ENCODE assay signal across 13 mouse cellular contexts in genomic region chr14:117572213-117572612, GRCm38 (mm10).
DNase-seq lines count a peak whose midpoint lies in the region; ATAC-seq and TF ChIP-seq lines count a peak whose summit lies in the region.
"Had no signal": no experiment of that assay in that cellular context is flagged by ENCODE, and none has a peak within 500 bp of the region (broad histone marks: within the 10 kb centered on the region; RNA-seq: fewer than 3 reads in every experiment).

No protein-coding gene starts in this region.

- WGBS in forebrain, embryonic 15.5 days = 49% methylated on average over 8 of the region's 8 CpGs
- WGBS in forebrain, embryonic 10.5 days = 96% methylated on average over 8 of the region's 8 CpGs
- WGBS in lung, postnatal 0 days = 54% methylated on average over 8 of the region's 8 CpGs

- no peaks in the 10 kb centered on the region for H3K27me3 ChIP-seq in forebrain, embryonic 15.5 days
- H3K27me3 ChIP-seq in forebrain, embryonic 10.5 days (ENCODE audit: poor library complexity, severe bottlenecking) = no peaks in the 10 kb centered on the region
- no peaks in the 10 kb centered on the region for H3K27me3 ChIP-seq in lung, postnatal 0 days (replicated peaks; ENCODE audit: insufficient read depth, low read length)
- H3K27me3 ChIP-seq: embryonic facial prominence, embryonic 12.5 days; heart, embryonic 15.5 days had no signal

- no peak for TF ChIP-seq CTCF in lung, postnatal 0 days (IDR thresholded peaks at IDR 0.05)

- H3K9me3 ChIP-seq in forebrain, embryonic 15.5 days = no peaks in the 10 kb centered on the region
- H3K9me3 ChIP-seq in forebrain, embryonic 10.5 days = no peaks in the 10 kb centered on the region
- H3K9me3 ChIP-seq in lung, postnatal 0 days (ENCODE audit: low read length) = no peaks in the 10 kb centered on the region
- H3K9me3 ChIP-seq: embryonic facial prominence, embryonic 12.5 days; heart, embryonic 15.5 days had no signal

- no peak for TF ChIP-seq EP300 in lung, postnatal 0 days (IDR thresholded peaks at IDR 0.05)

- H3K4me1 ChIP-seq in forebrain, embryonic 15.5 days = peaks cover 17% of the 10 kb centered on the region
- no peaks in the 10 kb centered on the region for H3K4me1 ChIP-seq in forebrain, embryonic 10.5 days
- H3K4me1 ChIP-seq in lung, postnatal 0 days (ENCODE audit: insufficient read depth, low read depth, low read length) = no peaks in the 10 kb centered on the region
- H3K4me1 ChIP-seq: heart, embryonic 15.5 days had no signal

- H3K36me3 ChIP-seq in forebrain, embryonic 15.5 days = no peaks in the 10 kb centered on the region
- no peaks in the 10 kb centered on the region for H3K36me3 ChIP-seq in forebrain, embryonic 10.5 days (replicated peaks)
- no peaks in the 10 kb centered on the region for H3K36me3 ChIP-seq in lung, postnatal 0 days (ENCODE audit: insufficient read depth, low read length)
- H3K36me3 ChIP-seq: embryonic facial prominence, embryonic 12.5 days; heart, embryonic 15.5 days had no signal

- DNase-seq in forebrain, embryonic 10.5 days (ENCODE audit: extremely low spot score, low spot score) = no peak
- peak; percentile 1 for DNase-seq in NIH3T3 (ENCODE audit: low read depth)
- peak; percentile 23 for DNase-seq in gastrocnemius, adult 18-20 months (ENCODE audit: low spot score)
- peak; percentile 12 for DNase-seq in lung, postnatal 0 days (ENCODE audit: low spot score)
- no peak for DNase-seq in thymus, adult 18-20 months
- DNase-seq in kidney, adult 11 months = no peak
- DNase-seq in kidney, postnatal 14 days = no peak
- DNase-seq: midbrain, embryonic 14.5 days had no signal

- H3K9ac ChIP-seq in forebrain, embryonic 15.5 days (replicated peaks) = no peak overlapping the region
- H3K9ac ChIP-seq in lung, postnatal 0 days (replicated peaks; ENCODE audit: low read depth) = no peak overlapping the region
- H3K9ac ChIP-seq: embryonic facial prominence, embryonic 12.5 days; heart, embryonic 15.5 days; liver, embryonic 14.5 days had no signal

- peak; percentile 77 for ATAC-seq in forebrain, embryonic 15.5 days (replicated peaks)
- ATAC-seq in lung, postnatal 0 days = no peak

- H3K4me3 ChIP-seq in forebrain, embryonic 15.5 days = no peak overlapping the region
- no peak overlapping the region for H3K4me3 ChIP-seq in forebrain, embryonic 10.5 days
- no peak overlapping the region for H3K4me3 ChIP-seq in lung, postnatal 0 days (ENCODE audit: low read depth, low read length)
- H3K4me3 ChIP-seq: embryonic facial prominence, embryonic 12.5 days; heart, embryonic 15.5 days had no signal

- H3K27ac ChIP-seq in forebrain, embryonic 15.5 days (replicated peaks) = no peak overlapping the region
- no peak overlapping the region for H3K27ac ChIP-seq in forebrain, embryonic 10.5 days
- no peak overlapping the region for H3K27ac ChIP-seq in lung, postnatal 0 days (ENCODE audit: low read length)
- H3K27ac ChIP-seq: embryonic facial prominence, embryonic 12.5 days; heart, embryonic 15.5 days; kidney, postnatal 0 days; liver, embryonic 14.5 days had no signal

- H3K4me2 ChIP-seq in forebrain, embryonic 15.5 days (replicated peaks) = no peak overlapping the region
- H3K4me2 ChIP-seq in lung, postnatal 0 days (replicated peaks; ENCODE audit: low read depth, low read length) = no peak overlapping the region
- H3K4me2 ChIP-seq: embryonic facial prominence, embryonic 12.5 days; heart, embryonic 15.5 days had no signal

Comparison
In these comparisons a context has a peak if more than half of its experiments do, and no peak if none do; other contexts are left out.
1. DNase-seq: peak in NIH3T3 (single experiment), gastrocnemius, adult 18-20 months (single experiment) and lung, postnatal 0 days (single experiment); none in forebrain, embryonic 10.5 days (single experiment), thymus, adult 18-20 months (0 of 2), kidney, adult 11 months (single experiment) and kidney, postnatal 14 days (single experiment).